Mouse (Mus musculus): ENCODE results near the gene Galp.
"Not testable (repeated sequence)": the region's sequence is repeated elsewhere in the genome, so short reads cannot be mapped to it uniquely, and the experiment has no call there.

Gene Galp

DNA sequence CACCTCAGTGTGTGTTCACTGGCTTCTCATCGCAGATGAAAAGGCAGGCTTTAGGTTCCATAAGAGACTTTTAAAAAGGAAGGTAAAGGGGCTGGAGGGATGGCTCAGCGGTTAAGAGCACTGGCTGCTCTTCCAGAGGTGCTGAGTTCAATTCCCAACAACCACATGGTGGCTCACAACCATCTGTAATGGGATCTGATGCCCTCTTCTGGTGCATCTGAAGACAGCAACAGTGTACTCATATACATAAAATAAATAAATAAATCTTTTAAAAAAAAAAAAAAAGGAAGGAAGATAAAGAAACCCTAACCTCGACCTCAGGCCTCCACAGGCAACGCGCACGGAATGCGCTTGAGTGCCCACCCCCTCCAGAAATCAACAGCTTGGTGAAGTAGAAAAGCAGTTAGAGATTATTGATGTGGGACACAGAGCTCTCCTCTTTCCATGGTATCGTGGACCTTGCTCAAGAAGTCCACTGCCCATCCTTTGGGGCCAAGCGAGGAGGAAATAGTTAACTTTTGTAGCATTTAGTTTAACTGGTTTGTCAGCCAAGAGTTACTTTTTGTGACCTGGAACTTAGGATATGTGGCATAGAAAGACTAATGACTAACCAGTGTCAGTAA, 22.4 kb upstream of the Galp start:
- DNase-seq (ENCODE audit: low read depth, low spot score) = not testable (repeated sequence)

DNA sequence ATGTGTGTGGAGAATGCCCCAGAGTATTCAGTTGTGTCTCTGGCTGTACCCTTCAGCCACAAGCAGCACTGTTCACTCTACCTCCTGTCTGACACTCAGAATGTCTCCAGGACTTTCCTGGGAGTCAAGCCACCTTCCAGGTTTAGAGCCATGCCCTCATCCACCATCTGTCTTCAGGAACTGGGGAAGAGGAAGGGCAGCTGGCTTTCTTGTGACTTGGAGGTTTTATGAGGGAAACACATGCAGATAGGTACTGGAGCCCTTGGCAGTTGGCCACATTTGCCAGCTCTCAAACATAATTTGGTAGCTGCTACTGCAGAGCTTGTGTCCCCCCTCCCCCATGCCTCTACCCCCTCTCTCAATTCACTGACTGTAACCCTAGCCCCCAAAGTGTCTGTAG, 17.9 kb upstream of the Galp start:
- no peak for DNase-seq (ENCODE audit: low read depth, low spot score)

DNA sequence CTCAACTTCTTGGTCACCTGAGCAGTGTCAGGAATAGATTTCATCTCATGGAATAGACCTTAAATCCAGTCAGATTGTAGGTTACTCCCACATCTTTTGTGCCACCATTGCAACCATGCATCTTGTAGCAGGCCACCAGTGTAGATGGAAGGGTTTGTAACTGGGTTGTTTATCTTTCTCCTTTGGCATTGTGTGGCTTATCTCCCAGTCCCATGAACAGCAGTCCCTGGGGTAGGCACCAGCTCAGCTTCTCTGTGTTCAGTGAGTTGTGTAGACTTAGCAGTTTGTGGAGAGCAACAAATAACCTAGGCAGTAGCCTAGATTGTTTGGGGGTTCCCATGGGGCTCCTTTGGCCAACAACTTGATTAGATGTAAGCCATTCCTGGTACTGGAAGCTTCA, 14.0 kb upstream of the Galp start:
- no peak for DNase-seq (ENCODE audit: low read depth, low spot score)

DNA sequence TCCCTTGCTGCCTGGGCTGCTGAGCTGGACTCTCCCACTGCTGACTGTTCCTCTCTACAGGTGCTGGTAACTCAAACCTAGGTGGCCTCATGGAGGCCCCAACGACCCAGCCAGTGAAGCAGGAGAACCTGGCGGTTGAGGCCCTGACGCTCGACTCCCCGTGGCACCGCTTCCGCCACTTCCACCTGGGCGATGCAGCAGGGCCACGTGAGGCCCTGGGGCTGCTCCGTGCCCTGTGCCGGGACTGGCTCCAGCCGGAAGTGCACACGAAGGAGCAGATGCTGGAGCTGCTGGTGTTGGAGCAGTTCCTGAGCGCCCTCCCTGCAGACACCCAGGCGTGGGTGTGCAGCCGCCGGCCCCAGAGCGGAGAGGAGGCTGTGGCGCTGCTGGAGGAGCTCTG, 13.1 kb upstream of the Galp start:
- DNase-seq (ENCODE audit: low read depth, low spot score) = no peak

DNA sequence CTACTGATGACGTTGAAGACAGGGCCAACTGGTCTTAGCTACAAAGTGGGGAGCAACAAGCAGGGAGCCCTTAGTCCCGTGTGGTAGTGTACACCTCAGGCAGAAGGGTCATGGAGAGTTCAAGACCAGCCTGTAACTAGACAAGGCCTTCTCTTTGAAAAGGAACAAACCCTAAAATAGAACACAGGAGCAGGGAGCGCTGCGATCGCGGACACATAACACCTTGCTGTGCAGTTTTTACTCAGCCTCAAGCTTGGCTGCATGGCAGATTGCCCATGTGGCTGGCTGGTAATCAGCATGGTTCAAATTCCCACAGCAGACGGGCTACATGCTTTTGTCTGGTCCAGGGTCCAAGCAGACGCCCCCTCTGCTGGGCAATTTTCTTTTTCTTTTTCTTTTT, 12.4 kb upstream of the Galp start:
- no peak for DNase-seq (ENCODE audit: low read depth, low spot score)

DNA sequence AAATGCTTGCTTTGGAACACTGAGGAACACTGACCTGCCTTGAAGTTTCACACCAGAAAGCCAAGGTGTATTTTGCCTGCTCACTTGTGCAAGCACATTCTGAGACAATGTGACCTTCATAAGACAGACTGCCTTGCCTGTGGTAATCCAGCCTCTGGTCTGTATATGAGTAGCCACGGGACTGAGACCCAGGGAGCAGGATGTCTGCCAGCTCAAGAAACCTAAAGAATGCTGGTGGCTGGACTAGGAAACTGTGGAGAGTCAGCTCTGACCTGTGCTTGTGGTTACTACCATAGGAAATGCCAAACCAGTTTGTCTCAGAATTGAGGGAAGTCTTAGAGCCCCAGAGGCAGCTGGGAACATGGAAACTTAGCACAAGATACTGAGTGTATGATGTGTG, 11.5 kb upstream of the Galp start:
- DNase-seq (ENCODE audit: low read depth, low spot score) = no peak

DNA sequence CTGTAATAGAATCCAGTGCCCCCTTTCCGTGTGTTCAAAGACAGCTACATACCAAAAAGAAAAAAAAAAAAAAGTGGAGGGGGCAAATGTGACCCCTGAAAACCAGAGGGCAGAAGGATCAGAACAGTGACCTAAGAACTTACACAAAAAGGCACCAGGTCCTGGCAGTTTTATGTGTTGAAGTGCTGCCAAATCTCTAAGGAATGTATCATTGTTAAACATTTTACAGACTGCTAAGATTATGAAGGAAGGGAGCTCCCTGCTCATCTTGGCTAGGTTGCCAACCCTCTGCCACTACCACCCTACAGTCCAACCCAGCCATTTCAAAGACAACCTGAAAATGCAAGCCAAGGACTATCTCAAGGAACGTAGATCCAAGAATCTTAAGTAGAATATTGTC, 10.7 kb upstream of the Galp start:
- DNase-seq (ENCODE audit: low read depth, low spot score) = no peak

DNA sequence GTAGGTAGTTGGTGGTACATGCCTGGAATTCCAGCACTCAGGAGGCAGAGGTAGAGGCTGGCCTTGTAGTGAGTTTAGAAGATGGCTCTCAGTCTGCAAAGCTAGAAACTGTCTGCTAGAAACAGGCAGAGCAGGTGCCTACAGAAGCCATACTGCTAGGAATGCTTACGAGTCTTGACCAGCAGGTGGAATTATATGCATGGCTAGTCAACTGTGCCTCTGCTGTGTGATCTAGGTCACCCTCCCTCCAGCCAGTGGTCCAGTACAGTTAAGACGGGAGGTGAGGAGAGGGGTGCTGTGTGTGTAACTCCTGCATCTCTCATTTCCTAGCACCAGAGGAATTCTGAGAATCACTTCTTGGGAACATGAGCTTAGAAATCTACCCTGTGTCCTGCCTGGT, 10.1 kb upstream of the Galp start:
- no peak for DNase-seq (ENCODE audit: low read depth, low spot score)

DNA sequence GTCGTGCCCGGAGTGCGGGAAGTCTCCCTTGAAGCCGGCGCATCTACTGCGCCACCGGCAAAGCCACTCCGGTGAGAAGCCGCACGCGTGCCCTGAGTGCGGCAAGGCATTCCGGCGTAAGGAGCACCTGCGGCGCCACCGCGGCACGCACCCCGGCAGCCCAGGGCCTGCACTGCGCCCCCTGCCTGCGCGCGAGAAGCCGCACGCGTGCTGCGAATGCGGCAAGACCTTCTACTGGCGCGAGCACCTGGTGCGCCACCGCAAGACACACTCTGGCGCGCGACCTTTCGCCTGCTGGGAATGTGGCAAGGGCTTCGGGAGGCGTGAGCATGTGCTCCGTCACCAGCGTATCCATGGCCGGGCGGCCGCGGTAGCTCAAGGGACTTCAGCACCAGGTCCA, 7.3 kb upstream of the Galp start:
- peak; percentile 83 for DNase-seq (ENCODE audit: low read depth, low spot score)

DNA sequence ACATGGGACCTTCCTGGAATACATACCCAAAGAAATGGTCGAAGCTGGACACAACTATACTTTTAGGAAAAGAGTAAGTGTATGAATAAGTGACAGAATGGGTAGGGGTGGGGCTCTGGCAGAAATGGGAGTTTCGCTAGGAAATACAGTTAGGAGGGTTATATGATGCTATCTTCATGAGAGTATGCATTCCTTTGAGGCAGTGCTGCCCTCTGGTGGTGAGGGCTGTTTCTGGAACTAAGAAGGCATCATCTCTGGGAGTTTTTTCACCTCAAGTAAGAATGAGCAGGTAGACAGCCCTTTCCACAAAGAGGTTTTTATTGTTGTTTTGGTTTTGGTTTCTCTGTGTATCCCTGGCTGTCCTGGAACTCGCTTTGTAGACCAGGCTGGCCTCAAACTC, 5.5 kb upstream of the Galp start:
- peak; percentile 85 for DNase-seq (ENCODE audit: low read depth, low spot score)

DNA sequence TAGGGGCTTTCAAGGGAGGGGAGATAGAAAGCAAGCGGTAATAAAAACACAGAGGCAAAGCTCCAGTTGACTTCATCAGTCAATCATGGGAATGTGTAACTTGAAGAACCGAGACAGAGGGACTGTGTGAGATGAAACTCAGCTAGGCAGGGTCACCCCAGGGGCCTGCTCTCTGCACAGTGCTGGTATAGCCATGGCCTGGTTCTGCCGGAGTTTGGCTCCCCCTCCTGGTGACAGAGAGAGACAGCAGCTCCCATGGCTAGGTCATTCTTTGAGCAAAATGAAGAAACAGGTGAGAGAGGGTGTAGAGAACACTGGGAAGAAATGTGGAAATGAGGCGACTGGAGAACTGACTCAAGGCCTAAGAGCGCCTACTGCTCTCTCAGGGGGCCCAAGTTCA, 2.8 kb upstream of the Galp start:
- DNase-seq (ENCODE audit: low read depth, low spot score) = peak; percentile 77

DNA sequence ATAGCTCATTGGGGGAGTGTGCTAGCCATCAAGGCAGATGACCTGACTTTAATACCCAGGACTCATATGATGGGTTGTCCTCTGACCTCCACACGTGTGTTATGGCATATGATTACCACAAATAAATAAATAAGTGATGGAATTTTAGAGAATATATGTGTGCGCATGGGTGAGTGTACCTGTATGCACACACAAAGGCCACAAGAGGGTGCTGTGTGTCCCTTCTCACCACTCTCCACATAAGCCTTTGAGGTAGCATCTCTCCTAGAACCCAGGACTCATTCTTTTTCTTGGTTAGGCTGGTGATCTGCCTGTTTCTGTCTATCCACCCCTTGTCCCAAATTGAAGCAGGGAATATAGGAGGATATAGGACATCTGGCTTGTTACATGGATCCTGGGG, 1.1 kb upstream of the Galp start:
- peak; percentile 52 for DNase-seq (ENCODE audit: low read depth, low spot score)

DNA sequence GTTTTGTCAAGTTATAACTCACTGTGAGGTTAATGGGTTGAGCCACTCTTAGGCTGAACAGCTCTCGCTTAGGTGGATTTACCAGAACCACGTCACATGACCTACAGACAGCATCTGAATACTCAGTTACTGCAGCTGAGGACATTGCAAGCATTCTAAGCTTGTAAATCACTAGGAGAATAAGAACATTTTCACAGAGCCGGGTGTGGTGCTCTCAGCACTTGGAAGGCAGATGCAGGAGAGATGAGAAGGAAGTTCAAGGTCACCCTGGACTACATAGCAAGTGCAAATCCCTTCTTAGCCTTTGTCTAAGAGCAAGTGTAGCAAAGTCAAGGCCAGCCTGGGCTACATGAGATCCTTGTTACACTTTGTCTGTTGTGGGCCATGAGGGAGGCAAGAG, 7.3 kb downstream of the Galp start:
- DNase-seq (ENCODE audit: low read depth, low spot score) = peak; percentile 83

DNA sequence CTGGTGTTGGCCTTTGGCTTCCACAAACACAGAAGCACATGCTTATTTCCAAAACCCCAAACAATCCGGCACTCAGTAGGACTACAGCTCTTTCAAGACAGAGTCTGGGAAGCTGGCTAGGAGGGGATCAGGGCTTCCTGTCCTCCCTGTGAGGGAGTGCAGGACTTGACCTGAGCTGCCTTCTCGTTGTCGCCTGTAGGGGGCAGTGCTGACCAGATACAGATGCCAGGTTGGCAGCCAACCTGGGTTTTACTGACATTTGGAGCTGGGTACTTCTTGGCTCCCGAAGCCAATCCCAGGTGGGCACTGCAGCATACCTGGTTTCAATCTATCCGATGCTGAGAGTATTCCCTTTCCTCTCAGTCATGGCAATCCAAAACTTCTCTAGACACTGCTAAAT, 16.3 kb downstream of the Galp start:
- DNase-seq (ENCODE audit: low read depth, low spot score) = peak; percentile 73

DNA sequence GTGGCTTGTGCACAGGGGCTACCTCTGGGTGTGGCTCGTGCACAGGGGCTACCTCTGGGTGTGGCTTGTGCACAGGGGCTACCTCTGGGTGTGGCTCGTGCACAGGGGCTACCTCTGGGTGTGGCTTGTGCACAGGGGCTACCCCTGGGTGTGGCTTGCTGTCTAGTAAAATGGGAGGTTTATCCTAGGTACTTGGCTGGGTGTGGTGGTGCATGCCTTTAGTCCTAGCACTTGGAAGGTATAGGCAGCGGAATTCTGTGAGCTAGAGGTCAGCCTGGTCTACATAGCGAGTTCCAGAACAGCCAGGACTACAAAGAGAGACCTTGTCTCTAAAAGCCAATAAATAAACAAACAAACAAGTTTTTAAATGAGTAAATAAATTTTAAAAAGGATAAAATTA, 17.8 kb downstream of the Galp start:
- DNase-seq (ENCODE audit: low read depth, low spot score) = peak; percentile 66

DNA sequence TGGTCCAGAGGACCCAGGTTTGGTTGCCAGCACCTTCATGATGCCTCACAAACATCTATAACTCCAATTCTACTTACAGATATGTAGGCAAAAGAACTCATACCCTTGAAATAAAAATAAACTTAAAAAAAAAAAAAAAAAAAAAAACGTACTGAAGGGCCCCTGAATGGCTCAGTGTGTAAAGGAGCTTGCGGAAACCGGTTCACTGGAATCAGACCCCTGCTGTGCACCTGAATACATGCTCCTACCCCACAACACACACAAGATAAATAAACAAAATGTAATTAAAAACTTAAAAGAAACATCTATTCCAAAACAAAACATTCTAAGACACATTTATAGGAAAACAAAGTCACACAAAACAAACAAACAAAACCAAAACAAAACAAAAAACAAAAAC, 23.3 kb downstream of the Galp start:
- DNase-seq (ENCODE audit: low read depth, low spot score) = peak; percentile 53

DNA sequence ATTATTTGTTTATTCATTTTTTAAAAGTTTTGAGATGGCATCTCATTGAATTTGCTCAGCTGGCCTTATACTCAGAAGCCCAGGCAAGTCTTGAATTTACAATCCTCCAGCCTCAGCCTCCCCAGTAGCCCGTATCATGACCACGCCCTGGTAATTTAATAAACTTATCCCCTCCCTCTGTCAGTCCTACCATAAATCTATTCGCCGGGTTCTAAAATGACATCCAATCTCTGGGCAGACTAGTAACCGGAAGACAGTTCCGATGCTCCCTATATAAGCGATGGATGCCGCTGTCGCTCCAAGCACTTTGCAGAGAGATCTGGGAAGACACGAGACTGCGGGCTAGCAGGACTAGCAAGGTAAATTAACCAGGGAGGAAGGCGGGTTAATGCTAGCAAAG, 25.1 kb downstream of the Galp start, which contains the start of gene Zscan5b:
Zscan5b (plus strand) TSS at position 301 of the 400 bp plus-strand sequence.
- DNase-seq (ENCODE audit: low read depth, low spot score) = no peak

DNA sequence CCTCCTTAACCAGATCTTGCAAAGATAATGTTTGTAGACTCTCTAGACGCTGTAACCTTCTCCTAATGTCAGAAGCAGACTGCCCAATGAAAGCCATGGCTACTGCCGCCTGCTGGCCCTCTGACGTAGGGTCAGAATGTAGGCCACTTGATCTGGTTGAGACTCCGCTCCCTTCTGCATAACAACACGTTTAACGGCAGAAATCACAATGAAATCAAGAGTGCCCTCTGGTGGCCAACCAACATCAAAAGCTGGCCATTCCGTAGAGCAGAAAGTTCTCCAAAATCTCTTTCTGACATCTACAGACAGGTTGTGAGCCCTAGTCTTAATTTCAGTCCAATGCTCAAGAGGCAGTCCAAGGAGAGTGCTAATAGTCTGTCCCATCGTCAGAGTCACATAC, 31.6 kb downstream of the Galp start:
- DNase-seq (ENCODE audit: low read depth, low spot score) = peak; percentile 87

DNA sequence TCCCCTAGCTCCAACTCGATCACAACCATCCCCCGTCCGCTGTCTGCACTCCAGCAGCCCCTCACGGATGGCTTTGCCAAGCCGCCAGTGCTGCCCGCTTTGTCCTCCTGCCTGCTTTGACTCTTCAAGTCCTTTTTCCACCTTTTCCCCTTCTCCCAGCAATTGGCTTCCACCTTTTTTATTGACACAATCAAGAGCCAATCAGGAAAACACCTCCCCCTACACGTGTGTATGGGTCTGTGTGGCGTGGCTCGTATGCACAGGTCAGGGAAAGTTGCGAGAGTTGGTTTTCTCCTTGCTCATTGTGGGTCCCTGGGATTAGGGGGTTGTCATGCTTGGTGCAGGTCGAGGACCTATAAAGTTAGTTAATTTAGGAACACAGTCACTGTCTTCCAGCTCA, 42.9 kb downstream of the Galp start:
- peak; percentile 92 for DNase-seq (ENCODE audit: low read depth, low spot score)

DNA sequence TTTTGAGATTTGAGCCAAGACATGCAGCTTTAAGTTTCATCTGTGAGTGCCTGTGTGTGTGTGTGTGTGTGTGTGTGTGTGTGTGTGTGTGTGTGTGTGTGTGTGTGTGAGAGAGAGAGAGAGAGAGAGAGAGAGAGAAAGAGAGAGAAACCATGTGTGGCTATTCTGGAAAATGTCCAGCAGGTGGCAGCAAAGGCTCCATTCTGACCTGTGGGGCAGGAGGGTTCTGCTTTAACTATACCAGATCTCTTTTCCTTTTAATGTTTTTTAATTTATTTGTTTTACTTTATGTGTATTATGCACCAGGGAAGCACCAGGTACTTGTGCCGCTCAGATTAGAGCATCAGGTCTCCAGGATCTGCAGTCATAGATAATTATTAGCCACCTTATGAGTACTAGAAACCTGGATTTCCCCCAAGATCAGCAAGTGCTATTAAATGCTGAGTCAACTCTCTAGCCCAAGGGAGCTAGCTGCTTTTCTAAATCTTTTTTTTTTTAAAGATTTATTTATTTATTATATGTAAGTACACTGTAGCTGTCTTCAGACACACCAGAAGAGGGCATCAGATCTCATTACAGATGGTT, 44.0 kb downstream of the Galp start:
- peak; percentile 74 for DNase-seq (ENCODE audit: low read depth, low spot score)

DNA sequence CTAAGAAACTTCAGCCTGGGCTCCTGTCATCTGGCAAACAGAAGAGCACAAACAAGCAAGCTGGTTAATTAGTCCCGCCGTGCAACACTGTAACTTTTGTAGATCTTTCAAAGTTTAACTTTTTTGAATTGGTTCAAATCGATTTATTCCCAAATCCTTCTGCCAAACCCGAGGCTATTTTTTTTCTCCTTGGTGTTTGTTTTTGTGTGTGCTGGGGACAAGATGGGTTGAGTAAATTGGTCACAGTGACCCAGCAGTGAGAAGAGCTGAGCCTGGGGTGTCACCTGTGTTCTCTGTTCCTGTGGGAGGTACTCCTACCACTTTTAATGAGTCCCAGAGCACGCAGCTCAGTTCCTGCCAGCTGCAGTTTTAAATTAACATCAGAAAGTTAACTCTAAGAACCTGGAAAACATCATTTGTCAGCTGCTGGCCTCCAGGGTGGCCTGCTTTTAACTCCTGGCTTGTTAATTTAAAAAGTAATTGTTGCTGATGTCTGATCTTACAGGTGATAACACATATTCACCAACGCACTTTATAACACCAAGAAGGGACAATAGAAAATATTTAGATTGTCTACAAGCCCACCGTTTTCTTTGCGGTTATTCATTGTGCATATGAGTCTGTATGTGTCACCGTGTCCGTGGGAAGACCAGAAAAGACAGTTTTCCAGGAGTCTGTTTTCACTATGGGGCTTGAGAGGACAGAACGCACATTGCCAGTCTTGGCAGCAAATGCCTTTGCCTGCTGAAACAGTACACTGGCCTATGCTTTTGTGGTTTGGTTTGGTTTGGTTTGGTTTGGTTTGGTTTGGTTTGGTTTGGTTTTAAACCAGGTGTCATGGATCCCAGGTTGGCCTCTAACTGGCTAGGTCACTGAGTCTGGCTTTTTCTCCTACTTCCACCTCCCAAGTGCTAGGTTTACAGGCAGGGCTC, 47.7 kb downstream of the Galp start:
- DNase-seq (ENCODE audit: low read depth, low spot score) = peak; percentile 26

DNA sequence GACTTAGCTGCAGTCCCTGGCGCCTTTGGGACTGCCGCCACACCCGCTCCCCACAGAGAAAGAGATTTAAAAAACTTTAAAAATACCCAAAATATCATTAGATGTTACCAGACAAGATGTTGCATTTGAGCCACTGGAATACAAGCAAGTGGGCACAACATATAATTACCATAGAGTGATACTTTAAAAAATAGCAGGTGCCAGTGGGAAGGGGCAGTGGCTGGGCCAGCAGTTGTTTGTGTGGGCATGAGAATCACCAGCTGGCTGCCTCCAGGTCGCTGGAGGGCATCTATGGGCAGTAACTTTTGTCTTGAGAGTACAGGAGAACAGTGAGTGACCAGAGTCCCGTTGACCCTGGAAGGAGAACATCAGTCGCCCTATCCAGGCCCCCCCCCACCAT, 55.5 kb downstream of the Galp start, which contains the start of gene Epp13:
Epp13 (plus strand) TSS at position 301 of the 400 bp plus-strand sequence.
- no peak for DNase-seq (ENCODE audit: low read depth, low spot score)

DNA sequence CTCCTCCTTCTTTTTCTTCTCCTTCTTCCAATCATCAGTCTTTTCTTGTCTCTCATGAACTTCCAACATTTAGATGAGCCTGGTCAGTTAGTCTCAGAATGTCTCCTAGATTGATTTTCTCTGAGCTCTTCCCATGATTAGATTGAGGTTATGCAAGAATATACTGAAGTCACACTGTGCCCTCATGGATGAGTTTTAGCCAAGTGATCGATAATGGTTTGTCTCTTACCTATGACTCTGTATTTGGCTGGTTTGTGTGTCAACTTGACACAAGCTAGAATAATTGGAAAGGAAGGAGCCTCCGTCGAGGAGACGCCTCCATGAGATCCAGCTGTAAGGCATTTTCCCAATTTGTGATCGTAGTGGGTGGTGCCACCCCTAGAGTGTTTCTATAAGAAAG, 57.6 kb downstream of the Galp start:
- DNase-seq (ENCODE audit: low read depth, low spot score) = no peak

Data from R1 (cell line).